Mouse (Mus musculus): ENCODE results near the gene Tuba1b. TPM values are rescaled to one million over a fixed set of nuclear protein-coding genes. Genes with fewer than 3 reads are reported as not detected.

Gene Tuba1b
- polyA plus RNA-seq, 1 experiment from 2014 or later: 435 TPM

DNA sequence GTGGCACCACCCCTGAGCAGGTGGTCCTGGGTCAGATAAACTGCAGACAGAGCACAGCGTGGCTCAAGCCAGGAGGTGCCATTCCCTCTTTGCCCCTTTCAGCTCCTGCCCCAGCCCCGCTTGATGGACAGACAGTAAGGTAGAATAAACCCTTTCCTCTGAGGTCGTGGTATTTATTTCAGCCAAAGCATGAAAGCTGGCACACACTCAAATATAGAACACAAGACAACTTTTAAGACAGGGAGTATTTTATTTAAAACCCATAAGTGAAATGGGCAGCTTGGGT lies 15.2 kb upstream of the Tuba1b start:
- Histone ChIP-seq H3K4me3 (ENCODE audit: low read depth, low read length) (no peak overlapping the region), H3K36me3 (ENCODE audit: control insufficient read depth, insufficient read depth) (no peaks in the 10 kb centered on the region), H3K9ac (ENCODE audit: low read depth, low read length) (no peak overlapping the region), H3K27me3 (replicated peaks; ENCODE audit: control insufficient read depth, insufficient read depth, low read length) (no peaks in the 10 kb centered on the region), H3K9me3 (ENCODE audit: control insufficient read depth) (no peaks in the 10 kb centered on the region), H3K4me2 (replicated peaks; ENCODE audit: low read depth) (no peak overlapping the region), H3K4me1 (replicated peaks; ENCODE audit: control insufficient read depth, insufficient read depth, low read length) (no peaks in the 10 kb centered on the region), H3K27ac (ENCODE audit: low read depth, low read length) (no peak overlapping the region)
- no peak for TF ChIP-seq CTCF (IDR thresholded peaks at IDR 0.05; ENCODE audit: low read depth)
- 63% methylated on average over 3 of the region's 3 CpGs for WGBS
- ATAC-seq: no peak

DNA sequence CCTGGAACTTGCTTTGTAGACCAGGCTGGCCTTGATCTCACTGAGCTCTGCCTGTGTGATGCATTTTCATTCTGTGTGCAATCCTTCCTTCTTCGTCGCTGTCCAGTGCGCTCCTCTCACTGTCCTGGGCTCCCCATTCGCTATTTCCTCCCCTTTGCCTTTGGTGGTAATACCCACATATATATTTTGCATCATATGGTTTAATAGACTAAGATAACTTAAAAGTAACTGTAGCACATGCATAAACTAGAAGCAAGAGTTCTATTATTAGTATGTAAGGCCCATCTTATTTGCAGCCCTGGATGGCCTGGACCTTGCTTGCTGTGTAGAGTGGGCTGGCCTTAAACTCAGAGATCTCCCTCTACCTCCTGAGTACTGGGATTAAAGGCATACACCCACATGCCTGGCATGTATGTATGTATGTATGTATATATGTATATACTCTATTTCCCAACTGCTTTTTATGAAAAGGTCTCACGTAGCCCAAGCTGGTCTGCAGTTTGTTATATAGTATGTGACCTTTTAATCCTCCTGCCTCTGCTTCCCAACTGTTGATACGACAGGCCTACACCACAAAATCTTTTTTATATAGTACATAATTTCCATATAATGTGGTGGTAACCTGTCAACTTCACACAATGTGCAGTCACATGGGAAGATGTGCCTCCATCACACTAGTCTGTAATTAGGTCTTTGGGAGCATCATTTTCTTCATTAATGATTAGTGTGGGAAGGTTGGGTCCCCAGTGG lies 14.7 kb upstream of the Tuba1b start:
- Histone ChIP-seq H3K27ac (ENCODE audit: low read depth, low read length) (no peak overlapping the region), H3K36me3 (ENCODE audit: control insufficient read depth, insufficient read depth) (no peaks in the 10 kb centered on the region), H3K4me2 (replicated peaks; ENCODE audit: low read depth) (no peak overlapping the region), H3K27me3 (replicated peaks; ENCODE audit: control insufficient read depth, insufficient read depth, low read length) (no peaks in the 10 kb centered on the region), H3K4me3 (ENCODE audit: low read depth, low read length) (no peak overlapping the region), H3K9me3 (ENCODE audit: control insufficient read depth) (no peaks in the 10 kb centered on the region), H3K4me1 (replicated peaks; ENCODE audit: control insufficient read depth, insufficient read depth, low read length) (no peaks in the 10 kb centered on the region), H3K9ac (ENCODE audit: low read depth, low read length) (no peak overlapping the region)
- 84% methylated on average over 6 of the region's 6 CpGs for WGBS
- no peak for TF ChIP-seq CTCF (IDR thresholded peaks at IDR 0.05; ENCODE audit: low read depth)
- no peak for ATAC-seq

DNA sequence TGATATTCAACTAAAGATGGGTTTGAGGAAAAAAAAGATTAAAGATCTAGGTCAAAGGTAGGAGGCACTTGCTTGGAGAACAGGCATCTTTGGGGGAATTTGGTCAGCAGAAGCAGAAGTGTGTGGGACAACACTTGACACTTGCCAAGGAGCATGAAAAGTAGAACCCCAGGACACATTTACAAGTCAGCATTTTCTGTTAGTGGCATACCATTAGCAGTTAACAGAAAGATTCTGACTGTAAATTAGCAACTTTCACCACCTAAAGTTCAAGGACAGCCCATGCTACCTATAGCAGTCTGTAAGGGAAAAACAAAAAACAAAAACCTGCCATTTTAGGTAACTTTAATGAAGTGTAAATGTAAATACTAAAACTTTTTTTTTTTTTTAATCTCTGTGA lies 14.0 kb upstream of the Tuba1b start:
- ATAC-seq: no peak
- no peak overlapping the region for H3K4me2 ChIP-seq (replicated peaks; ENCODE audit: low read depth)
- H3K36me3 ChIP-seq (ENCODE audit: control insufficient read depth, insufficient read depth): no peaks in the 10 kb centered on the region
- no peak for TF ChIP-seq CTCF (IDR thresholded peaks at IDR 0.05; ENCODE audit: low read depth)
- H3K27ac ChIP-seq (ENCODE audit: low read depth, low read length): no peak overlapping the region
- no peaks in the 10 kb centered on the region for H3K9me3 ChIP-seq (ENCODE audit: control insufficient read depth)
- no peaks in the 10 kb centered on the region for H3K4me1 ChIP-seq (replicated peaks; ENCODE audit: control insufficient read depth, insufficient read depth, low read length)
- H3K9ac ChIP-seq (ENCODE audit: low read depth, low read length): no peak overlapping the region
- no peaks in the 10 kb centered on the region for H3K27me3 ChIP-seq (replicated peaks; ENCODE audit: control insufficient read depth, insufficient read depth, low read length)
- no peak overlapping the region for H3K4me3 ChIP-seq (ENCODE audit: low read depth, low read length)

DNA sequence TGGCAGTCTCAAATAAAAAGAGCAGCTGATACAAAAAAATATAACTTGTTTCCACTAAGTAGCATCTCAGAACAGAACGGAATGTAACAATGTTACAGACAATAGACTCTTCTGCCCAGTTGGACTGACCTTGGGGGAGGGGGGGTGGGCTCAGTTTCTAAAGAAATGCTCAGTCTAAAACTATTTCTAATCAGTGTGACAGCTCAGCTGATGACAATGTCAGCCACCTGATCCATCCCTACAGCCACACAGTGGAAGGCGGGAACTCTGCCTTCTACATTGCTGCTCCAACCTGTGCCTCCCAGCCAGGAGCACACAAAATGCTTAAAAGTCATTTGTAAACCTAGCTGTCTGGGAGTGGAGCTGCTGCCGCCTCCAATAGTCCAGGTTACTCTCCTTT lies 13.5 kb upstream of the Tuba1b start:
- no peak for TF ChIP-seq CTCF (IDR thresholded peaks at IDR 0.05; ENCODE audit: low read depth)
- no peak for ATAC-seq
- Histone ChIP-seq H3K27me3 (replicated peaks; ENCODE audit: control insufficient read depth, insufficient read depth, low read length) (no peaks in the 10 kb centered on the region), H3K9ac (ENCODE audit: low read depth, low read length) (no peak overlapping the region), H3K9me3 (ENCODE audit: control insufficient read depth) (no peaks in the 10 kb centered on the region), H3K4me1 (replicated peaks; ENCODE audit: control insufficient read depth, insufficient read depth, low read length) (no peaks in the 10 kb centered on the region), H3K36me3 (ENCODE audit: control insufficient read depth, insufficient read depth) (no peaks in the 10 kb centered on the region), H3K27ac (ENCODE audit: low read depth, low read length) (no peak overlapping the region), H3K4me3 (ENCODE audit: low read depth, low read length) (no peak overlapping the region), H3K4me2 (replicated peaks; ENCODE audit: low read depth) (no peak overlapping the region)
- WGBS: 50% methylated on average over 3 of the region's 3 CpGs

DNA sequence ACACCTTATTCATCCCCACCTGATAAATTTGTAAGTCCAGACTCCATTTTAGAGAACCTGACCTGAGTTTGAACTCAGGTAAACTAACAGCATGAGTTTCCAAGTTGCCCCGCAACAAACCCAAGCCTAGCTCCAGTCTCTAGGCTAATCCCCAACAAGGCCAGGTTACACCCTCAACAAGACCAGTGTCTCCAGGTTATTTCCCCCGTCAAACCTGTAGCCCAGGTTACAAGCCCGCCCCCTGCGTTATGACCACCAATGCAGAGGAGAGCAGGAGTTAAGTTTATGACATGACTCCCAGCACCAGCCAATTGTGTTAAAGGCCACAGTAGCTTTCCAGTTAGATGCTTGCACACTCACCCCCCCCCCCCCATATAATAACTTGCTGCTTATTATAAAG lies 8.8 kb upstream of the Tuba1b start:
- Histone ChIP-seq H3K27ac (ENCODE audit: low read depth, low read length) (no peak overlapping the region), H3K9me3 (ENCODE audit: control insufficient read depth) (no peaks in the 10 kb centered on the region), H3K36me3 (ENCODE audit: control insufficient read depth, insufficient read depth) (no peaks in the 10 kb centered on the region), H3K9ac (ENCODE audit: low read depth, low read length) (no peak overlapping the region), H3K27me3 (replicated peaks; ENCODE audit: control insufficient read depth, insufficient read depth, low read length) (no peaks in the 10 kb centered on the region), H3K4me3 (ENCODE audit: low read depth, low read length) (no peak overlapping the region), H3K4me1 (replicated peaks; ENCODE audit: control insufficient read depth, insufficient read depth, low read length) (no peaks in the 10 kb centered on the region), H3K4me2 (replicated peaks; ENCODE audit: low read depth) (no peak overlapping the region)
- WGBS: 58% methylated on average over 4 of the region's 4 CpGs
- ATAC-seq: no peak
- TF ChIP-seq CTCF (IDR thresholded peaks at IDR 0.05; ENCODE audit: low read depth): no peak

DNA sequence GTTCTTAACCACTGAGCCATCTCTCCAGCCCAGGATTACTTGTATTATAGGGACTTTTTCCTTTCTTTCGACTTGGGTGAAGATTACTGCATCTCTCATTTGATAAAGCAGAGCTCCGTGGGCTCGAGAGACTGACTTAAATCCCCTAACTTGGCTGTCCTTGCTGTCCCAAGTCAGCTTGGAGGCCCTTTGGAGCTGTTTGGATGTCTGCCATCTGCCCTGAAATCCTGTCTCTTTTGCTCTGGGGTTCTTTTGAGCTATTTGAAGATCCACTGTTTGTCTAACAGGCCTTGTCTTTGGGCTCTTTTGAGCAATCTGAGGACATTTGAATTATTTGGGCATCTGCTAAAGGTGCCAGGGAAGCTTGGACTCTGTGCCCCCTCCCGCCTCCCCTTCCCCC lies 7.7 kb upstream of the Tuba1b start:
- no peak overlapping the region for H3K4me3 ChIP-seq (ENCODE audit: low read depth, low read length)
- no peak overlapping the region for H3K27ac ChIP-seq (ENCODE audit: low read depth, low read length)
- no peak overlapping the region for H3K4me2 ChIP-seq (replicated peaks; ENCODE audit: low read depth)
- no peaks in the 10 kb centered on the region for H3K4me1 ChIP-seq (replicated peaks; ENCODE audit: control insufficient read depth, insufficient read depth, low read length)
- no peak overlapping the region for H3K9ac ChIP-seq (ENCODE audit: low read depth, low read length)
- no peaks in the 10 kb centered on the region for H3K9me3 ChIP-seq (ENCODE audit: control insufficient read depth)
- WGBS: 77% methylated on average over 4 of the region's 4 CpGs
- no peak for TF ChIP-seq CTCF (IDR thresholded peaks at IDR 0.05; ENCODE audit: low read depth)
- H3K27me3 ChIP-seq (replicated peaks; ENCODE audit: control insufficient read depth, insufficient read depth, low read length): no peaks in the 10 kb centered on the region
- H3K36me3 ChIP-seq (ENCODE audit: control insufficient read depth, insufficient read depth): no peaks in the 10 kb centered on the region
- ATAC-seq: no peak

DNA sequence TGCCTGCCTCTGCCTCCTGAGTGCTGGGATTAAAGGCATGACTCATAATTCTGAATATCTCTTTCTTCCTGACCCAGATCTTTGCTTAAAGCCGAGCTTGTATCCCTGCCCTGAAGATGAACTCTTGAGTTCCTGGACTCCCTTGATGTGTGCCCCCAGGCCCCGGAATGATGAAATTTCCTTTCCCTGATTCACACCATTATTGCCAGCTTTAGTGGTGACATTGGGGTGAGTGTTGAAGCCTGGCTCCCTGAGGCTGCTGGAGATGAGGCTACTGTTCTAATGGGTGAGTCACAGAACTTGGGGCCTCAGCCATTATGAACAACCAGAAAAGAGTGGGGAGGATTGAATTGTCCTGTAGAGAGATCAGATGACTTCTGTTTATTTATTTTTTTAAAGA lies 7.2 kb upstream of the Tuba1b start:
- Histone ChIP-seq H3K4me3 (ENCODE audit: low read depth, low read length) (no peak overlapping the region), H3K27ac (ENCODE audit: low read depth, low read length) (no peak overlapping the region), H3K4me2 (replicated peaks; ENCODE audit: low read depth) (no peak overlapping the region), H3K9ac (ENCODE audit: low read depth, low read length) (no peak overlapping the region), H3K9me3 (ENCODE audit: control insufficient read depth) (no peaks in the 10 kb centered on the region), H3K36me3 (ENCODE audit: control insufficient read depth, insufficient read depth) (no peaks in the 10 kb centered on the region), H3K27me3 (replicated peaks; ENCODE audit: control insufficient read depth, insufficient read depth, low read length) (no peaks in the 10 kb centered on the region), H3K4me1 (replicated peaks; ENCODE audit: control insufficient read depth, insufficient read depth, low read length) (no peaks in the 10 kb centered on the region)
- 71% methylated on average over 2 of the region's 2 CpGs for WGBS
- no peak for ATAC-seq
- no peak for TF ChIP-seq CTCF (IDR thresholded peaks at IDR 0.05; ENCODE audit: low read depth)
